Mouse (Mus musculus): ENCODE results near the gene Zfp882. TPM values are rescaled to one million over a fixed set of nuclear protein-coding genes. Genes with fewer than 3 reads are reported as not detected.
A peak's percentile ranks its signal among the peaks of the same experiment; 100 is the strongest.
"Not testable (repeated sequence)": the region's sequence is repeated elsewhere in the genome, so short reads cannot be mapped to it uniquely, and the experiment has no call there.

The Zfp882 gene
- polyA plus RNA-seq (2015; fragmentation: Nextera tagmentation; extraction: Ambion mirVana), result 6.8 and 7.3 TPM in 2 replicates

GRCm38 (mm10) chr8:71908309-71909261, at the start of gene Zfp882, which contains the start of gene Zfp617:
Gene Zfp882 (plus strand): TSS chr8:71908608.
Gene Zfp617 (plus strand): TSS chr8:71908635.
- H3K4me1 ChIP-seq, result no peaks in the 10 kb centered on the region
- H3K9ac ChIP-seq, result peak within 1 kb of the TSS; percentile 69
- no peaks in the 10 kb centered on the region for H3K9me3 ChIP-seq (replicated peaks)
- 5% methylated on average over 47 of the region's 47 CpGs for WGBS
- H3K4me3 ChIP-seq (replicated peaks), result peak within 1 kb of the TSS; percentile 73
- peaks cover 3% of the 10 kb centered on the region for H3K36me3 ChIP-seq
- peak within 1 kb of the TSS; percentile 98 for H3K27ac ChIP-seq
- no peaks in the 10 kb centered on the region for H3K27me3 ChIP-seq
- H3K4me2 ChIP-seq, result peak within 1 kb of the TSS; percentile 63
- ATAC-seq (replicated peaks; ENCODE audit: low FRiP score), result peak; percentile 96

GRCm38 (mm10) chr8:71861551-71861950, 46.9 kb upstream of the Zfp882 start:
- not testable (repeated sequence) for H3K9me3 ChIP-seq (replicated peaks); ATAC-seq (replicated peaks; ENCODE audit: low FRiP score); H3K27ac ChIP-seq; H3K27me3 ChIP-seq; H3K4me3 ChIP-seq (replicated peaks); H3K4me2 ChIP-seq; H3K9ac ChIP-seq; H3K4me1 ChIP-seq; H3K36me3 ChIP-seq
- 75% methylated on average over 1 of the region's 1 CpGs for WGBS

- H3K9me3 ChIP-seq (replicated peaks); H3K4me2 ChIP-seq; H3K9ac ChIP-seq; H3K27me3 ChIP-seq; H3K4me1 ChIP-seq; H3K4me3 ChIP-seq (replicated peaks); H3K27ac ChIP-seq; H3K36me3 ChIP-seq; ATAC-seq (replicated peaks; ENCODE audit: low FRiP score): not testable (repeated sequence)
Observed at GRCm38 (mm10) chr8:71862038-71862437, 46.4 kb upstream of the Zfp882 start.

GRCm38 (mm10) chr8:71881618-71882274, 26.7 kb upstream of the Zfp882 start, which contains the start of gene Zfp709:
Gene Zfp709 (plus strand): TSS chr8:71882019.
- ATAC-seq (replicated peaks; ENCODE audit: low FRiP score), result peak; percentile 95
- H3K9me3 ChIP-seq (replicated peaks), result peaks cover 22% of the 10 kb centered on the region
- peak within 1 kb of the TSS; percentile 70 for H3K27ac ChIP-seq
- peak within 1 kb of the TSS; percentile 62 for H3K4me3 ChIP-seq (replicated peaks)
- peak within 1 kb of the TSS; percentile 68 for H3K9ac ChIP-seq
- 6% methylated on average over 45 of the region's 45 CpGs for WGBS
- peaks cover 5% of the 10 kb centered on the region for H3K4me1 ChIP-seq
- peaks cover 4% of the 10 kb centered on the region; the same call in 1 of the 2 replicates for H3K27me3 ChIP-seq
- peaks cover 22% of the 10 kb centered on the region for H3K36me3 ChIP-seq
- peak within 1 kb of the TSS; percentile 80 for H3K4me2 ChIP-seq

- H3K27me3 ChIP-seq; H3K9me3 ChIP-seq (replicated peaks); H3K27ac ChIP-seq; H3K4me1 ChIP-seq; H3K4me3 ChIP-seq (replicated peaks); H3K4me2 ChIP-seq; H3K36me3 ChIP-seq; H3K9ac ChIP-seq: not testable (repeated sequence)
- 47% methylated on average over 11 of the region's 11 CpGs for WGBS
- peak; percentile 56; the same call in 1 of the 2 replicates for ATAC-seq (replicated peaks; ENCODE audit: low FRiP score)
Observed at GRCm38 (mm10) chr8:71900666-71901065, 7.7 kb upstream of the Zfp882 start.

- not testable (repeated sequence) for H3K27ac ChIP-seq, H3K4me1 ChIP-seq
- WGBS, result 69% methylated on average over 1 of the region's 1 CpGs
Observed at GRCm38 (mm10) chr8:71903084-71903483, 5.3 kb upstream of the Zfp882 start.

GRCm38 (mm10) chr8:71906809-71907208, 1.6 kb upstream of the Zfp882 start:
- ATAC-seq (replicated peaks; ENCODE audit: low FRiP score), result no peak
- no peak overlapping the region for H3K4me2 ChIP-seq
- H3K27ac ChIP-seq, result no peak overlapping the region
- no peaks in the 10 kb centered on the region for H3K9me3 ChIP-seq (replicated peaks)
- H3K27me3 ChIP-seq, result no peaks in the 10 kb centered on the region
- no peak overlapping the region for H3K4me3 ChIP-seq (replicated peaks)
- H3K9ac ChIP-seq, result no peak overlapping the region
- 94% methylated on average over 1 of the region's 1 CpGs for WGBS
- H3K4me1 ChIP-seq, result no peaks in the 10 kb centered on the region
- no peaks in the 10 kb centered on the region for H3K36me3 ChIP-seq

More at GRCm38 (mm10) chr8:71903084-71903483, 5.3 kb upstream of the Zfp882 start:
- ATAC-seq (replicated peaks; ENCODE audit: low FRiP score); H3K9me3 ChIP-seq (replicated peaks); H3K4me2 ChIP-seq; H3K27me3 ChIP-seq; H3K9ac ChIP-seq; H3K4me3 ChIP-seq (replicated peaks); H3K36me3 ChIP-seq: not testable (repeated sequence)

- H3K36me3 ChIP-seq, result no peaks in the 10 kb centered on the region
- WGBS, result 92% methylated on average over 5 of the region's 5 CpGs
- no peaks in the 10 kb centered on the region for H3K9me3 ChIP-seq (replicated peaks)
- ATAC-seq (replicated peaks; ENCODE audit: low FRiP score), result no peak
- H3K27ac ChIP-seq, result peak overlapping the region; percentile 98
- no peaks in the 10 kb centered on the region for H3K4me1 ChIP-seq
- H3K9ac ChIP-seq, result no peak overlapping the region
- peak overlapping the region; percentile 63 for H3K4me2 ChIP-seq
- peak overlapping the region; percentile 73 for H3K4me3 ChIP-seq (replicated peaks)
- no peaks in the 10 kb centered on the region for H3K27me3 ChIP-seq
Observed at GRCm38 (mm10) chr8:71907798-71908257, 580 bp upstream of the Zfp882 start.

- WGBS, result 93% methylated on average over 2 of the region's 2 CpGs
- no peaks in the 10 kb centered on the region for H3K9me3 ChIP-seq (replicated peaks)
- no peak overlapping the region for H3K9ac ChIP-seq
- H3K27me3 ChIP-seq, result no peaks in the 10 kb centered on the region
- no peak overlapping the region for H3K4me2 ChIP-seq
- no peaks in the 10 kb centered on the region for H3K4me1 ChIP-seq
- no peak for ATAC-seq (replicated peaks; ENCODE audit: low FRiP score)
- peaks cover 36% of the 10 kb centered on the region for H3K36me3 ChIP-seq
- no peak overlapping the region for H3K27ac ChIP-seq
- no peak overlapping the region for H3K4me3 ChIP-seq (replicated peaks)
Observed at GRCm38 (mm10) chr8:71912286-71912685, 3.9 kb downstream of the Zfp882 start.

- ATAC-seq (replicated peaks; ENCODE audit: low FRiP score), result peak; percentile 100
- Histone ChIP-seq H3K4me3 (replicated peaks) (peak overlapping the region; percentile 63), H3K4me2 (peak overlapping the region; percentile 64), H3K9ac (peak overlapping the region; percentile 81), H3K36me3 (peaks cover 3% of the 10 kb centered on the region), H3K27me3 (no peaks in the 10 kb centered on the region), H3K9me3 (replicated peaks) (no peaks in the 10 kb centered on the region), H3K4me1 (peaks cover 6% of the 10 kb centered on the region; the same call in 1 of the 2 replicates), H3K27ac (peak overlapping the region; percentile 98)
- under 1% methylated on average over 57 of the region's 57 CpGs for WGBS
Observed at GRCm38 (mm10) chr8:71922567-71923401, 14.4 kb downstream of the Zfp882 start.

- H3K36me3 ChIP-seq, result peaks cover 27% of the 10 kb centered on the region
- H3K9ac ChIP-seq, result no peak overlapping the region
- no peak for ATAC-seq (replicated peaks; ENCODE audit: low FRiP score)
- no peak overlapping the region for H3K4me2 ChIP-seq
- no peak overlapping the region for H3K4me3 ChIP-seq (replicated peaks)
- H3K27ac ChIP-seq, result no peak overlapping the region
- WGBS, result 96% methylated on average over 5 of the region's 5 CpGs
- H3K27me3 ChIP-seq, result no peaks in the 10 kb centered on the region
- H3K9me3 ChIP-seq (replicated peaks), result no peaks in the 10 kb centered on the region
- H3K4me1 ChIP-seq, result peaks cover 6% of the 10 kb centered on the region; the same call in 1 of the 2 replicates
Observed at GRCm38 (mm10) chr8:71925791-71926190, 17.4 kb downstream of the Zfp882 start.
